Mouse (Mus musculus): ENCODE data around the gene Lamtor3.

DNA sequence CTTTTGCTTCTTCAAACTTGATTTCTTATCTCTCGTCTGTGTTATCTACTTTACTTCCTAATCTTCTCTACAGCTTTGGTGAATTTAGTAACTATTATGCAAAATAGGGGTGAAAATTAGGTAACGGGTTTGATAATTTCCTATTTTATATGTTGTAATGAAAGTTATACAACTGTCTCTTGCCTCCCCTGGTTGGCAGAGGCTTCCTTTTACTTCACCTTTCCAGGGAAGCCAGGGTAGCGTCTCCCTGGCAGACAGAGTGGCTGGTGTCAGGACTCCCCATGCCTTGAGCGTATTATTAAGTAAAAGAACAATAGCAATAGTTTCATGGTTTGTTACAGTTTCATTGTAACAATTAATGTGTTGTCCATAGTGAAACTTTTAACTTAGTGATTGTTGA is 24.5 kb upstream of the Lamtor3 start:
- TF ChIP-seq CTCF (IDR thresholded peaks at IDR 0.05; ENCODE audit: borderline replicate concordance, control insufficient read depth, extremely low read depth, insufficient read depth, low read length, poor library complexity) (no peak), POLR2A (IDR thresholded peaks at IDR 0.05; ENCODE audit: control insufficient read depth, extremely low read depth, insufficient read depth, low read length, poor library complexity) (no peak)

Data from thymus, adult 2 months (tissue).